Mouse (Mus musculus): Measurements from ENCODE around the gene Tnf. TPM values are rescaled to one million over a fixed set of nuclear protein-coding genes. Genes with fewer than 3 reads are reported as not detected.

The Tnf gene
- polyA plus RNA-seq, 1 experiment from 2014 or later = not detected

GRCm38 (mm10) chr17:35187959-35188610, 13.7 kb downstream of the Tnf start, which contains the start of gene Lst1:
Lst1 (minus strand) TSS chr17:35188439.
- Histone ChIP-seq H3K4me2 (ENCODE audit: low read depth, low read length) (no peak within 1 kb of the TSS), H3K9ac (replicated peaks; ENCODE audit: low read depth, low read length) (no peak within 1 kb of the TSS), H3K27ac (ENCODE audit: low read depth, low read length) (no peak within 1 kb of the TSS), H3K36me3 (ENCODE audit: control insufficient read depth, insufficient read depth, low read length) (no peaks in the 10 kb centered on the region), H3K27me3 (ENCODE audit: control insufficient read depth, insufficient read depth, low read length) (no peaks in the 10 kb centered on the region), H3K4me3 (ENCODE audit: low read depth, low read length) (no peak within 1 kb of the TSS), H3K4me1 (ENCODE audit: control insufficient read depth, insufficient read depth, low read length) (no peaks in the 10 kb centered on the region), H3K9me3 (ENCODE audit: control insufficient read depth, low read length) (no peaks in the 10 kb centered on the region)
- 76% methylated on average over 7 of the region's 7 CpGs for WGBS
- ATAC-seq (ENCODE audit: low read depth) = no peak

- Histone ChIP-seq H3K4me2 (ENCODE audit: low read depth, low read length) (no peak overlapping the region), H3K27me3 (ENCODE audit: control insufficient read depth, insufficient read depth, low read length) (no peaks in the 10 kb centered on the region), H3K9me3 (ENCODE audit: control insufficient read depth, low read length) (no peaks in the 10 kb centered on the region), H3K4me1 (ENCODE audit: control insufficient read depth, insufficient read depth, low read length) (no peaks in the 10 kb centered on the region), H3K9ac (replicated peaks; ENCODE audit: low read depth, low read length) (no peak overlapping the region), H3K4me3 (ENCODE audit: low read depth, low read length) (no peak overlapping the region), H3K36me3 (ENCODE audit: control insufficient read depth, insufficient read depth, low read length) (no peaks in the 10 kb centered on the region), H3K27ac (ENCODE audit: low read depth, low read length) (no peak overlapping the region)
- 82% methylated on average over 4 of the region's 4 CpGs for WGBS
- no peak for ATAC-seq (ENCODE audit: low read depth)
Measured at GRCm38 (mm10) chr17:35187345-35187744, 14.5 kb downstream of the Tnf start.

- ATAC-seq (ENCODE audit: low read depth) = no peak
- no peaks in the 10 kb centered on the region for H3K9me3 ChIP-seq (ENCODE audit: control insufficient read depth, low read length)
- H3K4me2 ChIP-seq (ENCODE audit: low read depth, low read length) = peak overlapping the region; percentile 49; the same call in 1 of the 2 replicates
- H3K27me3 ChIP-seq (ENCODE audit: control insufficient read depth, insufficient read depth, low read length) = no peaks in the 10 kb centered on the region
- H3K27ac ChIP-seq (ENCODE audit: low read depth, low read length) = no peak overlapping the region
- no peaks in the 10 kb centered on the region for H3K36me3 ChIP-seq (ENCODE audit: control insufficient read depth, insufficient read depth, low read length)
- WGBS = 2% methylated on average over 4 of the region's 4 CpGs
- H3K9ac ChIP-seq (replicated peaks; ENCODE audit: low read depth, low read length) = 0 out of 2 replicates have a peak overlapping the region, but pooled peaks have one; percentile 13
- H3K4me3 ChIP-seq (ENCODE audit: low read depth, low read length) = peak overlapping the region; percentile 19; the same call in 1 of the 2 replicates
- no peaks in the 10 kb centered on the region for H3K4me1 ChIP-seq (ENCODE audit: control insufficient read depth, insufficient read depth, low read length)
Measured at GRCm38 (mm10) chr17:35186681-35187080, 15.1 kb downstream of the Tnf start.

GRCm38 (mm10) chr17:35185639-35186611, 15.9 kb downstream of the Tnf start:
- 0 out of 2 replicates have a peak overlapping the region, but pooled peaks have one; percentile 34 for H3K27ac ChIP-seq (ENCODE audit: low read depth, low read length)
- WGBS = 4% methylated on average over 18 of the region's 18 CpGs
- peak overlapping the region; percentile 19 for H3K4me3 ChIP-seq (ENCODE audit: low read depth, low read length)
- ATAC-seq (ENCODE audit: low read depth) = peak; percentile 44
- H3K36me3 ChIP-seq (ENCODE audit: control insufficient read depth, insufficient read depth, low read length) = no peaks in the 10 kb centered on the region
- H3K4me1 ChIP-seq (ENCODE audit: control insufficient read depth, insufficient read depth, low read length) = no peaks in the 10 kb centered on the region
- no peaks in the 10 kb centered on the region for H3K27me3 ChIP-seq (ENCODE audit: control insufficient read depth, insufficient read depth, low read length)
- H3K9ac ChIP-seq (replicated peaks; ENCODE audit: low read depth, low read length) = peak overlapping the region; percentile 13; the same call in 1 of the 2 replicates
- no peaks in the 10 kb centered on the region for H3K9me3 ChIP-seq (ENCODE audit: control insufficient read depth, low read length)
- H3K4me2 ChIP-seq (ENCODE audit: low read depth, low read length) = peak overlapping the region; percentile 49

GRCm38 (mm10) chr17:35180093-35180492, 21.7 kb downstream of the Tnf start:
- Histone ChIP-seq H3K27ac (ENCODE audit: low read depth, low read length) (no peak overlapping the region), H3K4me2 (ENCODE audit: low read depth, low read length) (no peak overlapping the region), H3K36me3 (ENCODE audit: control insufficient read depth, insufficient read depth, low read length) (no peaks in the 10 kb centered on the region), H3K27me3 (ENCODE audit: control insufficient read depth, insufficient read depth, low read length) (no peaks in the 10 kb centered on the region), H3K9ac (replicated peaks; ENCODE audit: low read depth, low read length) (no peak overlapping the region), H3K4me1 (ENCODE audit: control insufficient read depth, insufficient read depth, low read length) (no peaks in the 10 kb centered on the region), H3K9me3 (ENCODE audit: control insufficient read depth, low read length) (no peaks in the 10 kb centered on the region; the same call in 1 of the 2 replicates), H3K4me3 (ENCODE audit: low read depth, low read length) (no peak overlapping the region)
- ATAC-seq (ENCODE audit: low read depth) = no peak
- WGBS = 84% methylated on average over 5 of the region's 5 CpGs

GRCm38 (mm10) chr17:35178528-35178927, 23.3 kb downstream of the Tnf start:
- ATAC-seq (ENCODE audit: low read depth) = no peak; the same call in 1 of the 2 replicates
- 14% methylated on average over 5 of the region's 5 CpGs for WGBS
- H3K36me3 ChIP-seq (ENCODE audit: control insufficient read depth, insufficient read depth, low read length) = no peaks in the 10 kb centered on the region

GRCm38 (mm10) chr17:35175968-35176367, 25.8 kb downstream of the Tnf start, which contains the start of gene Aif1:
Aif1 (minus strand) TSS chr17:35176068.
- WGBS = 57% methylated on average over 2 of the region's 2 CpGs

More at GRCm38 (mm10) chr17:35178528-35178927, 23.3 kb downstream of the Tnf start:
- Histone ChIP-seq H3K4me2 (ENCODE audit: low read depth, low read length) (no peak overlapping the region), H3K27me3 (ENCODE audit: control insufficient read depth, insufficient read depth, low read length) (no peaks in the 10 kb centered on the region), H3K27ac (ENCODE audit: low read depth, low read length) (no peak overlapping the region), H3K4me3 (ENCODE audit: low read depth, low read length) (no peak overlapping the region), H3K9ac (replicated peaks; ENCODE audit: low read depth, low read length) (no peak overlapping the region), H3K4me1 (ENCODE audit: control insufficient read depth, insufficient read depth, low read length) (no peaks in the 10 kb centered on the region), H3K9me3 (ENCODE audit: control insufficient read depth, low read length) (no peaks in the 10 kb centered on the region; the same call in 1 of the 2 replicates)

GRCm38 (mm10) chr17:35175382-35175781, 26.4 kb downstream of the Tnf start:
- 83% methylated on average over 6 of the region's 6 CpGs for WGBS
- H3K27me3 ChIP-seq (ENCODE audit: control insufficient read depth, insufficient read depth, low read length) = no peaks in the 10 kb centered on the region
- H3K4me2 ChIP-seq (ENCODE audit: low read depth, low read length) = no peak overlapping the region
- no peaks in the 10 kb centered on the region for H3K4me1 ChIP-seq (ENCODE audit: control insufficient read depth, insufficient read depth, low read length)
- no peak overlapping the region for H3K9ac ChIP-seq (replicated peaks; ENCODE audit: low read depth, low read length)
- no peaks in the 10 kb centered on the region for H3K36me3 ChIP-seq (ENCODE audit: control insufficient read depth, insufficient read depth, low read length)
- ATAC-seq (ENCODE audit: low read depth) = no peak
- no peaks in the 10 kb centered on the region; the same call in 1 of the 2 replicates for H3K9me3 ChIP-seq (ENCODE audit: control insufficient read depth, low read length)
- no peak overlapping the region for H3K27ac ChIP-seq (ENCODE audit: low read depth, low read length)
- no peak overlapping the region for H3K4me3 ChIP-seq (ENCODE audit: low read depth, low read length)

More at GRCm38 (mm10) chr17:35175968-35176367, 25.8 kb downstream of the Tnf start, which contains the start of gene Aif1:
- Histone ChIP-seq H3K9ac (replicated peaks; ENCODE audit: low read depth, low read length) (no peak within 1 kb of the TSS), H3K4me2 (ENCODE audit: low read depth, low read length) (no peak within 1 kb of the TSS), H3K9me3 (ENCODE audit: control insufficient read depth, low read length) (no peaks in the 10 kb centered on the region; the same call in 1 of the 2 replicates), H3K4me3 (ENCODE audit: low read depth, low read length) (no peak within 1 kb of the TSS), H3K27ac (ENCODE audit: low read depth, low read length) (no peak within 1 kb of the TSS), H3K4me1 (ENCODE audit: control insufficient read depth, insufficient read depth, low read length) (no peaks in the 10 kb centered on the region), H3K27me3 (ENCODE audit: control insufficient read depth, insufficient read depth, low read length) (no peaks in the 10 kb centered on the region), H3K36me3 (ENCODE audit: control insufficient read depth, insufficient read depth, low read length) (no peaks in the 10 kb centered on the region)
- ATAC-seq (ENCODE audit: low read depth) = no peak
